Mouse (Mus musculus): Measurements from ENCODE around the gene Tcl1. TPM values are rescaled to one million over a fixed set of nuclear protein-coding genes. Genes with fewer than 3 reads are reported as not detected.
"Not testable (repeated sequence)": the region's sequence is repeated elsewhere in the genome, so short reads cannot be mapped to it uniquely, and the experiment has no call there.

Tcl1 gene
- total and polyA plus RNA-seq, 2 experiments from 2014 or later = not detected

DNA sequence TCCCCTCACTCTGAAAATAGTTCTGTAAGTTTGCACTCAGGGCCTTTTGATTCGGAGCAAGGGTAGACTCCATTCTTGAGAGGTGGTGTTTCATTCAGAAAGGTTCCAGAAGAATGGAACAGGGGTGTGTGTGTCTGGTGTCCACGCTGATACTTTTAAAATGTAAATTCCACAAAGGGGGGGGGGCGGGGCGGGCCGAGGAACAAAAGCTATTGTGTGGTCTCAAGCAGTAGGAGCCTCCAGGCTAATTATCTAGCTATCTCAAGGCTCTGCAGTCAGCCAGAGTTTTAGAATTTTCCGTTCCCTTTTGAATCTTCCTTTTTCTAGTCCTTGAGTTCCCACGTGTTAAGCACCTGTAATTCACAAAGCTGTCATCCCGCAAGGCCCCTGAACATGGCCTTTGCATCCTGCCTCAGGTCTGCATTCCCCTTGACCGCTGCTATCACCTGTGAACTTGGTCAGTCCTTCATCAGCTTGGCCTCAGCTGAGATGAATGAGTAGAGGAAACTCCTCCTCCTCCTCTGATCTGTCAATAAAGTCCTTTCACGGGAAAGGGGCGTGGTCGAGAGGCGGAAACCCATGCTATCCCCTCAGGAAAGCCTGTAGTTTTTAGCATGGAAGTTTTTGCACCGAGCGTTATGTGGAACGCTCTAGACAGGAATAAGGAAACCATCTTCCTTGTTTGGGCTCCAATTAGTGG is 2.2 kb upstream of the Tcl1 start:
- no peak overlapping the region for H3K9ac ChIP-seq (replicated peaks; ENCODE audit: low read depth, low read length)
- 55% methylated on average over 16 of the region's 16 CpGs for WGBS
- no peaks in the 10 kb centered on the region for H3K4me1 ChIP-seq (ENCODE audit: control insufficient read depth, insufficient read depth)
- TF ChIP-seq CTCF (IDR thresholded peaks at IDR 0.05; ENCODE audit: low read depth) (no peak), EP300 (IDR thresholded peaks at IDR 0.05; ENCODE audit: low read depth) (no peak)
- no peaks in the 10 kb centered on the region for H3K27me3 ChIP-seq (ENCODE audit: control insufficient read depth, insufficient read depth, low read length)
- no peaks in the 10 kb centered on the region for H3K36me3 ChIP-seq (replicated peaks; ENCODE audit: control insufficient read depth, insufficient read depth, low read length)
- DNase-seq (ENCODE audit: low spot score) = no peak
- H3K27ac ChIP-seq (ENCODE audit: low read depth) = no peak overlapping the region
- no peak overlapping the region for H3K4me2 ChIP-seq (ENCODE audit: low read depth, low read length)
- ATAC-seq (ENCODE audit: insufficient read depth, low read depth) = no peak
- H3K4me3 ChIP-seq (ENCODE audit: low read depth, low read length) = no peak overlapping the region
- no peaks in the 10 kb centered on the region for H3K9me3 ChIP-seq (replicated peaks; ENCODE audit: control insufficient read depth, low read length)

DNA sequence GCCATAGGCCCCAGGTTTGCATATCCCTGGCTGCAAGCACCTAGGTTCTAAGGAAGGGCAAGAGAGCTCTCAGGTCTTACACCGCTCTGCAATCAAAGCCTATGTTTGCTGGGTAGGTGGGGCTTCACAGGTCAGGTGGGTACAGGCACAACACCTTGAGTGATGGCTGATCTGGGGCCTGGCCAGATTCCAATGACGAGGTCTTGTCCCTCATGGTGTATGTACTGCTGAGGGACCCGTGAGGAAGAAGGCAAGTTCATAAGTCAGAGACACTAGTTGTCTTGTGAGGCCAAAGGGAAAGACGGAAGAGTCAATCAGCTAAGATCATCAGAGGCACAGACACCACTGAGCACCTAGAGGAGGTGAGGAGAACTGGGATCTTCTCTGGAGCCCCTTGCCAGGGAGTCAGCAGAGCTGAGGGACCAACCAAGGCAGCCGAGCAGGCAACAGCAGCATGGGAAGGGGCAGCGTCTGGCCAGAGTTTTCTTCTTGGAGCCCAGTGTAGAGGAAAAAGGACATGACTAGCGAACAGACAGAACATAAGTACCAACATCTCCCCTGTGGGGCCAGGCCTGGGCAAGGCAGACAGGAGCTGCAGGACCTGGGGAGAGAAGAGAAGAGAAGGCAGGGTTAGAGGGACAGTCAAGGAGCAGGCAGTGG is 5.4 kb downstream of the Tcl1 start:
- ATAC-seq (ENCODE audit: insufficient read depth, low read depth) = no peak
- WGBS = 78% methylated on average over 7 of the region's 7 CpGs
- H3K4me3 ChIP-seq (ENCODE audit: low read depth, low read length) = no peak overlapping the region
- H3K4me2 ChIP-seq (ENCODE audit: low read depth, low read length) = no peak overlapping the region
- TF ChIP-seq CTCF (IDR thresholded peaks at IDR 0.05; ENCODE audit: low read depth) (no peak), EP300 (IDR thresholded peaks at IDR 0.05; ENCODE audit: low read depth) (no peak)
- H3K27ac ChIP-seq (ENCODE audit: low read depth) = no peak overlapping the region
- no peaks in the 10 kb centered on the region for H3K4me1 ChIP-seq (ENCODE audit: control insufficient read depth, insufficient read depth)
- no peaks in the 10 kb centered on the region for H3K9me3 ChIP-seq (replicated peaks; ENCODE audit: control insufficient read depth, low read length)
- H3K27me3 ChIP-seq (ENCODE audit: control insufficient read depth, insufficient read depth, low read length) = no peaks in the 10 kb centered on the region
- H3K9ac ChIP-seq (replicated peaks; ENCODE audit: low read depth, low read length) = no peak overlapping the region
- H3K36me3 ChIP-seq (replicated peaks; ENCODE audit: control insufficient read depth, insufficient read depth, low read length) = no peaks in the 10 kb centered on the region
- DNase-seq (ENCODE audit: low spot score) = no peak

DNA sequence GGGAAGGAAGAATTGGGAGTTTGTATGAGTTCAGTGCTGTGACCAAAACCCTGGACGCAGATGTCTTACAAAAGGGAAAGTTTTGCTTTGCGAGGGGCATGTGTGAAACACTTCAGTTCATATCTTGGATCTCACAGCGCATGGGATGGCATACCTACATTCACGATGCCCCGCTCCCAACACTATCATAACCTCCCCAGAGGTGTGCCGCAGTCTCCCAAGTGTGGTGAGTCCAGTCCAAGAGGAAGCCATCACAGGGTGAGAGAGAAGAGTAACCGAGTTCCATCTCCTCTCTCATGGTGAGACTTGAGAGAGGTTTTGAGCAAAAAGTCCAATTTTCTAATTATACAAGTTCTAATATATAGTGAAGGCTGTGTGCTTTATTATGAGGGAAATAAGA is 13.4 kb downstream of the Tcl1 start:
- ATAC-seq (ENCODE audit: insufficient read depth, low read depth) = no peak
- 87% methylated on average over 7 of the region's 7 CpGs for WGBS

DNA sequence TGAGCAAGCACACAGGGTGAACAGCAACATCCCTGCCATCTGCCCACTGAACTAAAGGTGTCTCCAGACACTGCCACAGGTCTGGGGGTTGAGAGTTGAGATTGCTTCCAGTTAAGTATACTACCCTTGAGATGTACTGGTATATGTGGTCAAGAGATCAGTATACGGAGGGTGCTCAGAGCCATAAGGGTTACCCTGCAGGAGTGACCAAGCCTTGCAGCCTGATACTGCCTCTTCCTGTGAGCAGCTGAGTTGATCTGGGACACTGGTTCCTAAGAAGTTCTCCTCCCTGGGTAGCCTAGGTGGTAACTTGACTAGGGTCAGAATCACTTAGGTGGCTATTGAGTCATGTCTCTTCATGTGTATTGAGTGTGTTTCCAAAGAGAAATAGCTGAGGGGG is 14.2 kb downstream of the Tcl1 start:
- WGBS = 81% methylated on average over 1 of the region's 1 CpGs
- Histone ChIP-seq H3K9me3 (replicated peaks; ENCODE audit: control insufficient read depth, low read length) (no peaks in the 10 kb centered on the region), H3K4me2 (ENCODE audit: low read depth, low read length) (no peak overlapping the region), H3K27me3 (ENCODE audit: control insufficient read depth, insufficient read depth, low read length) (no peaks in the 10 kb centered on the region), H3K36me3 (replicated peaks; ENCODE audit: control insufficient read depth, insufficient read depth, low read length) (no peaks in the 10 kb centered on the region), H3K9ac (replicated peaks; ENCODE audit: low read depth, low read length) (no peak overlapping the region), H3K4me1 (ENCODE audit: control insufficient read depth, insufficient read depth) (no peaks in the 10 kb centered on the region), H3K4me3 (ENCODE audit: low read depth, low read length) (no peak overlapping the region), H3K27ac (ENCODE audit: low read depth) (no peak overlapping the region)
- no peak for ATAC-seq (ENCODE audit: insufficient read depth, low read depth)
- no peak for DNase-seq (ENCODE audit: low spot score)
- no peak for TF ChIP-seq CTCF (IDR thresholded peaks at IDR 0.05; ENCODE audit: low read depth)
- no peak for TF ChIP-seq EP300 (IDR thresholded peaks at IDR 0.05; ENCODE audit: low read depth)

More for the DNA sequence above, 13.4 kb downstream of the Tcl1 start:
- Histone ChIP-seq H3K4me3 (ENCODE audit: low read depth, low read length) (no peak overlapping the region), H3K27me3 (ENCODE audit: control insufficient read depth, insufficient read depth, low read length) (no peaks in the 10 kb centered on the region), H3K4me2 (ENCODE audit: low read depth, low read length) (no peak overlapping the region), H3K9me3 (replicated peaks; ENCODE audit: control insufficient read depth, low read length) (no peaks in the 10 kb centered on the region), H3K4me1 (ENCODE audit: control insufficient read depth, insufficient read depth) (no peaks in the 10 kb centered on the region), H3K36me3 (replicated peaks; ENCODE audit: control insufficient read depth, insufficient read depth, low read length) (no peaks in the 10 kb centered on the region), H3K27ac (ENCODE audit: low read depth) (no peak overlapping the region), H3K9ac (replicated peaks; ENCODE audit: low read depth, low read length) (no peak overlapping the region)
- DNase-seq (ENCODE audit: low spot score) = no peak
- no peak for TF ChIP-seq EP300 (IDR thresholded peaks at IDR 0.05; ENCODE audit: low read depth)
- no peak for TF ChIP-seq CTCF (IDR thresholded peaks at IDR 0.05; ENCODE audit: low read depth)

DNA sequence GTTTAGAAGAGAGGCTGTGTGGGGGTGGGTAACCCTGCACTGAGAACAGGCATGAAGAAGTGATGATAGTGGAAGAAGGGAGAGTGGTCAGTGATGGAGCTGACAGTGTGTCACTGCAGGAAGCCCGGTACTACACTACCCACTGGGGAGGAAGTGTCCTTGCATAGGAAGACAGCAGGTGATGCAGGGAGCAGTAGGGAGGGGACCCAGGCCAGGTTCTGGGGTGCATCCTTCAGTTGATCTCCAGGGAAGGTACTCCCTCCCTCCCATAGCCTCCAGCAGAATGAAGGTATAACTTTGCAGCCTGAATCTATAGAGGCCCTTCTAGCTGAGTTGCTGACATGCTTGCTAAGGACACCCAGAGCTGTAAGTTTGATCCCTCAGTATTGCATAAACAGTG is 15.5 kb downstream of the Tcl1 start:
- ATAC-seq (ENCODE audit: insufficient read depth, low read depth) (no peak), DNase-seq (ENCODE audit: low spot score) (no peak)
- Histone ChIP-seq H3K4me1 (ENCODE audit: control insufficient read depth, insufficient read depth) (no peaks in the 10 kb centered on the region), H3K4me2 (ENCODE audit: low read depth, low read length) (no peak overlapping the region), H3K27ac (ENCODE audit: low read depth) (no peak overlapping the region), H3K9me3 (replicated peaks; ENCODE audit: control insufficient read depth, low read length) (no peaks in the 10 kb centered on the region), H3K9ac (replicated peaks; ENCODE audit: low read depth, low read length) (no peak overlapping the region), H3K36me3 (replicated peaks; ENCODE audit: control insufficient read depth, insufficient read depth, low read length) (no peaks in the 10 kb centered on the region), H3K27me3 (ENCODE audit: control insufficient read depth, insufficient read depth, low read length) (no peaks in the 10 kb centered on the region), H3K4me3 (ENCODE audit: low read depth, low read length) (no peak overlapping the region)
- 32% methylated on average over 1 of the region's 1 CpGs for WGBS
- TF ChIP-seq CTCF (IDR thresholded peaks at IDR 0.05; ENCODE audit: low read depth) = no peak

DNA sequence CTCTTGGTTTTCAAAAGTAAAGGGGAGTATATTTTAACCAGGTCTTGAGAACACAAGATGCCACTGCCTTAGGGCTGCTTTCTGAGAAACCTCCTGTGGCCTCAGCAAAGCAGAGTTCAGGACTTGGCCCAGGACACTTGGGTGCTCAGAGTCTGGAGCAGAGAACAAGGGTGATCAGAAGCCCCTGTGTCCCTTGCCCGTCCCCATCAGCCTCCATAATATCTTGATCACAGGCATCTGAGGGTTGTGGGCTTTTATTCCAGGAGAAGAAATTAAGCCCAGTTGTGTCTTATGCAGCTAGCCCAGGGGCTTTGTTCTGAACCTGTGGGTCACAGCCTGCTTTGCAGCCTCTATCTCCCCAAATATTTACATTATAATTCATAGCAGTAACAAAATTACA is 20.9 kb downstream of the Tcl1 start, which contains the start of gene Tcl1b4:
TSS of gene Tcl1b4 (plus strand) at position 301 of the 400 bp plus-strand sequence.
- H3K9me3 ChIP-seq (replicated peaks; ENCODE audit: control insufficient read depth, low read length); ATAC-seq (ENCODE audit: insufficient read depth, low read depth); H3K4me2 ChIP-seq (ENCODE audit: low read depth, low read length); H3K9ac ChIP-seq (replicated peaks; ENCODE audit: low read depth, low read length); H3K27me3 ChIP-seq (ENCODE audit: control insufficient read depth, insufficient read depth, low read length); H3K4me1 ChIP-seq (ENCODE audit: control insufficient read depth, insufficient read depth); DNase-seq (ENCODE audit: low spot score); H3K36me3 ChIP-seq (replicated peaks; ENCODE audit: control insufficient read depth, insufficient read depth, low read length); H3K4me3 ChIP-seq (ENCODE audit: low read depth, low read length); H3K27ac ChIP-seq (ENCODE audit: low read depth): not testable (repeated sequence)
- WGBS = 68% methylated on average over 1 of the region's 1 CpGs

DNA sequence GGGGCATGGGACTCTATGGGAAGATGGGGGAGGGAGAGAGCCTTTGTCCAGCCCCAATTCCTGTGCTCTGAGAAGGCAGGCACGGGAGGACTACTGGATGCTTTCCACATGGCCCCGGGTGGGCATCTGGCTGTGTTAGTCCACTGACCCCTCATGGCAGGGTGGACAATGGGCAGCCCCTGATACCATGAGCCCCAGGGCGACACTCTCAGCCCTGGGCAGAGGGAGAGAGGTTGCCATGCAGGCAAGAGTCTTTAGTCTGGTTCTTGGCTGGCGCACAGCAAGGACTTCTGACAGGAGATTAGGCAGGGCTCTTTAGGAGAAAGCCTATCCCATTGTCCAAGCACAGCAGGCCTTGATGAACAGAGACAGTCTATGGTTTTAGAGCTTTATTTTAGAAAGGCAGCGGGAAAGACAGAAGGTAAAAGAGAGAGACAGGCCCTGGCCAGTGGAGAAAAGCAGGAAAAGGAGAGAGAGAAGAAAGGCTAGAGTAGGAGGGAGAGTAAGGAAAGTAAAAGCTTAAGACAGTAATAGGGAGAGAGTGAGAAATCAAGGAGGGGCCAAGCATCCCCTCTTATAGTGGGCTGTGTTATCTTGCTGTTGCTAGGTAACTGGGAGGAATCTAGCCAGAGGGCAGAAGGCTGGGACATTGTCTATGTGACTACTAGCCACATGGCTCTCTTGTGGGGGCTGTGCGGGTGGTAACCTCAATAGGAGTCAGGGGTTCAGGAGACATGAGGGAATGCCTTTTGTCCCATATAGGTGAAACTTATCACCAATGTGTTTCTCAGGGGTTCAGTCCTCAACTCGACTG is 22.7 kb downstream of the Tcl1 start:
- H3K27me3 ChIP-seq (ENCODE audit: control insufficient read depth, insufficient read depth, low read length); ATAC-seq (ENCODE audit: insufficient read depth, low read depth); H3K9me3 ChIP-seq (replicated peaks; ENCODE audit: control insufficient read depth, low read length); DNase-seq (ENCODE audit: low spot score); H3K4me1 ChIP-seq (ENCODE audit: control insufficient read depth, insufficient read depth); H3K36me3 ChIP-seq (replicated peaks; ENCODE audit: control insufficient read depth, insufficient read depth, low read length); H3K4me2 ChIP-seq (ENCODE audit: low read depth, low read length); H3K9ac ChIP-seq (replicated peaks; ENCODE audit: low read depth, low read length); H3K4me3 ChIP-seq (ENCODE audit: low read depth, low read length); H3K27ac ChIP-seq (ENCODE audit: low read depth): not testable (repeated sequence)
- WGBS = 58% methylated on average over 7 of the region's 7 CpGs

DNA sequence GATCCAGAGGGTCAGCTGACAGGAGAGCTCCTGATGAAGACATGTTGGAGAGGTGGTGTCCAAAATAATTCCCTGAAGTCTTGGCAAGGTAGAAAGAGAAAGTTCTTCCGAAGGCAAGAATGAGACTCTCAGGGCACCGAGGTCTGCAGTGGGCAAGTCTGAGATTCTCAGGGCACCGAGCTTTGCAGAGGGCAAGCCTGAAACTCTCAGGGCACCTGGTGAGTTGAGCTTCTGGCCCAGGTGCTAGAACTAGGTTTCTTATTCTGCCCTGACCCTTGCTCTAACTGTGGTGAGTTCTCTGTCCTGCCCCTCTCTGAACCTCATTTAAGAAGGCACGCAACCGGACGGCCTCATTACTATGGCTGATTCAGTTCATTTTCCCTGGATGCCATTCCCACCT is 31.9 kb downstream of the Tcl1 start, which contains the start of gene Tcl1b3:
TSS of gene Tcl1b3 (plus strand) at position 301 of the 400 bp plus-strand sequence.
- H3K9ac ChIP-seq (replicated peaks; ENCODE audit: low read depth, low read length); H3K4me3 ChIP-seq (ENCODE audit: low read depth, low read length); H3K36me3 ChIP-seq (replicated peaks; ENCODE audit: control insufficient read depth, insufficient read depth, low read length); DNase-seq (ENCODE audit: low spot score); H3K27ac ChIP-seq (ENCODE audit: low read depth); H3K27me3 ChIP-seq (ENCODE audit: control insufficient read depth, insufficient read depth, low read length); H3K4me1 ChIP-seq (ENCODE audit: control insufficient read depth, insufficient read depth); ATAC-seq (ENCODE audit: insufficient read depth, low read depth); H3K9me3 ChIP-seq (replicated peaks; ENCODE audit: control insufficient read depth, low read length); H3K4me2 ChIP-seq (ENCODE audit: low read depth, low read length): not testable (repeated sequence)
- WGBS = 90% methylated on average over 6 of the region's 6 CpGs

All from heart, postnatal 0 days (tissue).